Mouse (Mus musculus): ENCODE data around the gene Foxn1. TPM values are rescaled to one million over a fixed set of nuclear protein-coding genes. Genes with fewer than 3 reads are reported as not detected.

Foxn1 gene
- polyA plus RNA-seq, 1 experiment from 2014 or later, result not detected

- WGBS, result 75% methylated on average over 12 of the region's 12 CpGs
- H3K27ac ChIP-seq (replicated peaks), result no peak overlapping the region
- H3K9me3 ChIP-seq (replicated peaks), result no peaks in the 10 kb centered on the region
- H3K27me3 ChIP-seq (ENCODE audit: low read depth, poor library complexity, severe bottlenecking), result peaks cover 8% of the 10 kb centered on the region
- no peak for DNase-seq (ENCODE audit: low spot score)
- no peak overlapping the region for H3K4me3 ChIP-seq
- no peaks in the 10 kb centered on the region for H3K36me3 ChIP-seq
- H3K4me1 ChIP-seq, result peaks cover 6% of the 10 kb centered on the region; the same call in 1 of the 2 replicates
Observed at GRCm38 (mm10) chr11:78420263-78420889, 34.0 kb upstream of the Foxn1 start.

GRCm38 (mm10) chr11:78416854-78417253 lies 30.5 kb upstream of the Foxn1 start:
- no peak overlapping the region for H3K27ac ChIP-seq (replicated peaks)
- no peak overlapping the region for H3K4me3 ChIP-seq
- H3K36me3 ChIP-seq, result no peaks in the 10 kb centered on the region
- WGBS, result 84% methylated on average over 6 of the region's 6 CpGs
- peaks cover 2% of the 10 kb centered on the region for H3K27me3 ChIP-seq (ENCODE audit: low read depth, poor library complexity, severe bottlenecking)
- no peaks in the 10 kb centered on the region for H3K9me3 ChIP-seq (replicated peaks)
- DNase-seq (ENCODE audit: low spot score), result no peak
- H3K4me1 ChIP-seq, result no peaks in the 10 kb centered on the region

GRCm38 (mm10) chr11:78412861-78413260 lies 26.5 kb upstream of the Foxn1 start:
- no peaks in the 10 kb centered on the region for H3K9me3 ChIP-seq (replicated peaks)
- no peaks in the 10 kb centered on the region for H3K4me1 ChIP-seq
- no peaks in the 10 kb centered on the region for H3K36me3 ChIP-seq
- no peak for DNase-seq (ENCODE audit: low spot score)
- no peak overlapping the region for H3K4me3 ChIP-seq
- no peaks in the 10 kb centered on the region for H3K27me3 ChIP-seq (ENCODE audit: low read depth, poor library complexity, severe bottlenecking)
- WGBS, result 81% methylated on average over 6 of the region's 6 CpGs
- H3K27ac ChIP-seq (replicated peaks), result no peak overlapping the region

GRCm38 (mm10) chr11:78412324-78412850 lies 26.0 kb upstream of the Foxn1 start:
- H3K27ac ChIP-seq (replicated peaks), result no peak overlapping the region
- H3K9me3 ChIP-seq (replicated peaks), result no peaks in the 10 kb centered on the region
- no peaks in the 10 kb centered on the region for H3K27me3 ChIP-seq (ENCODE audit: low read depth, poor library complexity, severe bottlenecking)
- no peak overlapping the region for H3K4me3 ChIP-seq
- no peaks in the 10 kb centered on the region for H3K36me3 ChIP-seq
- WGBS, result 81% methylated on average over 6 of the region's 6 CpGs
- no peaks in the 10 kb centered on the region for H3K4me1 ChIP-seq
- DNase-seq (ENCODE audit: low spot score), result no peak

GRCm38 (mm10) chr11:78411606-78412323 lies 25.4 kb upstream of the Foxn1 start:
- H3K36me3 ChIP-seq, result no peaks in the 10 kb centered on the region
- H3K27me3 ChIP-seq (ENCODE audit: low read depth, poor library complexity, severe bottlenecking), result no peaks in the 10 kb centered on the region
- no peaks in the 10 kb centered on the region for H3K9me3 ChIP-seq (replicated peaks)
- H3K4me3 ChIP-seq, result no peak overlapping the region
- no peak for DNase-seq (ENCODE audit: low spot score)
- 85% methylated on average over 11 of the region's 11 CpGs for WGBS
- no peaks in the 10 kb centered on the region for H3K4me1 ChIP-seq
- H3K27ac ChIP-seq (replicated peaks), result no peak overlapping the region

- H3K4me1 ChIP-seq, result no peaks in the 10 kb centered on the region
- H3K36me3 ChIP-seq, result no peaks in the 10 kb centered on the region
- no peak overlapping the region for H3K27ac ChIP-seq (replicated peaks)
- no peak overlapping the region for H3K4me3 ChIP-seq
- no peaks in the 10 kb centered on the region for H3K27me3 ChIP-seq (ENCODE audit: low read depth, poor library complexity, severe bottlenecking)
- DNase-seq (ENCODE audit: low spot score), result no peak
- 86% methylated on average over 9 of the region's 9 CpGs for WGBS
- H3K9me3 ChIP-seq (replicated peaks), result no peaks in the 10 kb centered on the region
Observed at GRCm38 (mm10) chr11:78408256-78409240, 22.2 kb upstream of the Foxn1 start.

GRCm38 (mm10) chr11:78402062-78402461 lies 15.7 kb upstream of the Foxn1 start:
- 79% methylated on average over 6 of the region's 6 CpGs for WGBS
- no peak for DNase-seq (ENCODE audit: low spot score)
- H3K27ac ChIP-seq (replicated peaks), result no peak overlapping the region
- no peaks in the 10 kb centered on the region for H3K9me3 ChIP-seq (replicated peaks)
- no peak overlapping the region for H3K4me3 ChIP-seq
- no peaks in the 10 kb centered on the region for H3K36me3 ChIP-seq
- H3K27me3 ChIP-seq (ENCODE audit: low read depth, poor library complexity, severe bottlenecking), result peaks cover 19% of the 10 kb centered on the region; the same call in 1 of the 2 replicates
- H3K4me1 ChIP-seq, result peaks cover 20% of the 10 kb centered on the region

GRCm38 (mm10) chr11:78401469-78401868 lies 15.1 kb upstream of the Foxn1 start:
- 72% methylated on average over 3 of the region's 3 CpGs for whole genome bisulfite sequencing
- no peak overlapping the region for H3K4me3 ChIP-seq
- no peaks in the 10 kb centered on the region for H3K9me3 ChIP-seq (replicated peaks)
- H3K4me1 ChIP-seq, result peaks cover 23% of the 10 kb centered on the region
- no peak overlapping the region for H3K27ac ChIP-seq (replicated peaks)
- no peak for DNase-seq (ENCODE audit: low spot score)
- no peaks in the 10 kb centered on the region for H3K36me3 ChIP-seq
- peaks cover 19% of the 10 kb centered on the region; the same call in 1 of the 2 replicates for H3K27me3 ChIP-seq (ENCODE audit: low read depth, poor library complexity, severe bottlenecking)

- Histone ChIP-seq H3K4me1 (peaks cover 23% of the 10 kb centered on the region), H3K9me3 (replicated peaks) (no peaks in the 10 kb centered on the region), H3K4me3 (no peak overlapping the region), H3K27me3 (ENCODE audit: low read depth, poor library complexity, severe bottlenecking) (peaks cover 19% of the 10 kb centered on the region; the same call in 1 of the 2 replicates), H3K36me3 (no peaks in the 10 kb centered on the region), H3K27ac (replicated peaks) (no peak overlapping the region)
- 68% methylated on average over 3 of the region's 3 CpGs for WGBS
- DNase-seq (ENCODE audit: low spot score), result no peak
Observed at GRCm38 (mm10) chr11:78400936-78401335, 14.6 kb upstream of the Foxn1 start.

- no peaks in the 10 kb centered on the region for H3K36me3 ChIP-seq
- no peaks in the 10 kb centered on the region for H3K9me3 ChIP-seq (replicated peaks)
- H3K4me3 ChIP-seq, result no peak overlapping the region
- peaks cover 24% of the 10 kb centered on the region; the same call in 1 of the 2 replicates for H3K27me3 ChIP-seq (ENCODE audit: low read depth, poor library complexity, severe bottlenecking)
- WGBS, result 22% methylated on average over 8 of the region's 8 CpGs
- peak; percentile 72 for DNase-seq (ENCODE audit: low spot score)
- peaks cover 23% of the 10 kb centered on the region for H3K4me1 ChIP-seq
- no peak overlapping the region for H3K27ac ChIP-seq (replicated peaks)
Observed at GRCm38 (mm10) chr11:78399680-78400079, 13.3 kb upstream of the Foxn1 start.

- no peak for DNase-seq (ENCODE audit: low spot score)
- no peaks in the 10 kb centered on the region for H3K9me3 ChIP-seq (replicated peaks)
- 60% methylated on average over 6 of the region's 6 CpGs for WGBS
Observed at GRCm38 (mm10) chr11:78398212-78398611, 11.9 kb upstream of the Foxn1 start.

GRCm38 (mm10) chr11:78397397-78397796 lies 11.0 kb upstream of the Foxn1 start:
- 8% methylated on average over 18 of the region's 18 CpGs for WGBS
- Histone ChIP-seq H3K4me3 (peak overlapping the region; percentile 47), H3K36me3 (no peaks in the 10 kb centered on the region), H3K4me1 (peaks cover 23% of the 10 kb centered on the region), H3K27ac (replicated peaks) (peak overlapping the region; percentile 77), H3K9me3 (replicated peaks) (no peaks in the 10 kb centered on the region), H3K27me3 (ENCODE audit: low read depth, poor library complexity, severe bottlenecking) (peaks cover 24% of the 10 kb centered on the region; the same call in 1 of the 2 replicates)
- peak; percentile 76 for DNase-seq (ENCODE audit: low spot score)

More at GRCm38 (mm10) chr11:78398212-78398611, 11.9 kb upstream of the Foxn1 start:
- Histone ChIP-seq H3K27me3 (ENCODE audit: low read depth, poor library complexity, severe bottlenecking) (peaks cover 24% of the 10 kb centered on the region; the same call in 1 of the 2 replicates), H3K4me1 (peaks cover 23% of the 10 kb centered on the region), H3K36me3 (no peaks in the 10 kb centered on the region), H3K27ac (replicated peaks) (no peak overlapping the region), H3K4me3 (no peak overlapping the region)

Data from midbrain, embryonic 10.5 days (tissue).